Mouse (Mus musculus): ENCODE results near the gene Ihh.

Ihh gene

DNA sequence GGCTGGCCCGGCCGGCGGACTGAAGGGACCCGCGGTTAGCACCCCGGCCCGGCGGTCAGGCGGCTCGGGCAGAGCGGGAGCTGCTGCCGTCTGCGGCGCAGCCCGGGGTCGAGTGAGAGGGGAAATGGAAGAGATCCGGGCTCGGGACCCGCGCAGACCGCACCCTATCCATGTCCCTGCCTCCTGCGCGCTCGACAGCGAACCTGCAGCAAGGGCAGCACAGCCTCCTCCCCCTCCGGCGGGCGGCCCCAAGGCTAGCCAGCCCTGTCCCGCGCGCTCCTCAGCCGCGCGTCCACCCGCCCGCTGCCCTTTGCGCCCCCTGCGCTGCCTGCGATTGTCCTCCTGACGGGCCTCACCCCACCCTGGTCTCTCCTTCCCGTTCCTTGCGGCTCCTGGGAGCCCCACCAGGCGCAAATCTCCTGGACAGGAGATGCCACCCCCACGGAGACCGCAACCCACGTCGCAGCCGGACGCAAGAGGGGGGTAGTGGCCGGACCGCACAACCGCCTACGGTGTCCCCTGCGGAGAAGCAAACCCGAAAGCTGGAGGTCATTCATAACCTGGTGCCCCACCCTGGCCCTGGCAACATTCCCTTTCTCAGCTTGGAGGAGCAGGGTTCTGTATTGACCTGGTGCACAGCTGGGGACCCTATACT is at the start of gene Ihh:
Gene Ihh, minus strand, starts transcription at position 117 of the 655 bp plus-strand sequence.
- DNase-seq (ENCODE audit: low read depth, low spot score) = no peak

- no peak for DNase-seq (ENCODE audit: low read depth, low spot score)
Measured at GRCm38 (mm10) chr1:75001183-75001582, 49.7 kb upstream of the Ihh start.

- peak; percentile 56 for DNase-seq (ENCODE audit: low read depth, low spot score)
Measured at GRCm38 (mm10) chr1:75000496-75000895, 49.0 kb upstream of the Ihh start.

- DNase-seq (ENCODE audit: low read depth, low spot score) = no peak
Measured at GRCm38 (mm10) chr1:74999173-74999572, 47.7 kb upstream of the Ihh start.

GRCm38 (mm10) chr1:74997231-74997630 is 45.8 kb upstream of the Ihh start:
- DNase-seq (ENCODE audit: low read depth, low spot score) = no peak

DNA sequence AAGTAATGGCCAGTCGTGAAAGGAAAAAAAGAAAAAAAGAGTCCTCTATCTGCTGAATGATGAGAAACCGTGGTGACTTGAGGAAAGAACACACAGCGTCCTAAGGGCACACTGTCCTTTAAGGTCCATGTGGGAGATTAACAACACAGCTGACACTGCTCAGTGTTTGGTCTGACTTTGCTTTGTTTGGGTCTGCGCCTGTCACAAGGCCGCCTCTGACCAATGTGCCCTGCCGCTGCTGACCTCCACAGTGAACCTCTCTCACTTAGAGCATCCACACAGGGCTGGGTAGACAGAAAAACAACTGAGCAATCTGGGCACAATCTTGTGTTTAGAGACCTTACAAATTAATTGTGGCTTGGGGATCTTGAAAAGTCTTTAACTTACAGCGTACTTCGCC is 25.5 kb upstream of the Ihh start:
- DNase-seq (ENCODE audit: low read depth, low spot score) = no peak

GRCm38 (mm10) chr1:74975936-74976335 is 24.5 kb upstream of the Ihh start:
- DNase-seq (ENCODE audit: low read depth, low spot score) = no peak

GRCm38 (mm10) chr1:74973590-74973989 is 22.1 kb upstream of the Ihh start:
- no peak for DNase-seq (ENCODE audit: low read depth, low spot score)

- DNase-seq (ENCODE audit: low read depth, low spot score) = no peak
Measured at GRCm38 (mm10) chr1:74971353-74972050, 20.0 kb upstream of the Ihh start.

DNA sequence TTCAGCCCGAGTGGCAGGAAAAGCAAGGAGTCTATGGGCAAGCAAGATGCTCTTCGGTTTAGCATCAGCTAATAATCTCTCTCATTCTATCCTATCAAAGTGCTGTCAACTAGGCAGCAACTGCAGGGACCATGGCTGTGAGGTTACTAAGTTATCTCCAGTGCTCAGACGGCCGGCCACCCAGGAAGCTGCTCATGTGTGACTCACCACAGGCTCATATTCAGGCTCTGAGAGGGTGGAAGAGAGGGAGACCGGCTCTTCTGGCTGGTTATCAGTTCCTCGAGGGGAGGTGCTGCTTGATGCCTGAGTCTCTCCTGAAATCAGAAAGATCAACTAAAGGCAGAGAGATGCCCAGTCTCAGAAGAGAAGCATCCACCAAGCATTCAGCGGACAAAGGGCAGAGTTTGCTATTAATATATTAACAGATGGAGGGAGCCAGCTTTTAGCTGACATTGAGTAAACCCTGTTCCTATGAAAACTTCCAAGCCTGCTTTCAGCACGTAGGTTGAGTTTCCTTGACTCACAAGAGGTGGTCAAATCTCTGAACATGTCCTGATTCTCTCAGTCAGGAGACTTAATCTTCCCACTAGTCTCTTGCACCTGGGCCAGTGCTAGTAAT is 16.6 kb upstream of the Ihh start:
- DNase-seq (ENCODE audit: low read depth, low spot score) = no peak

- DNase-seq (ENCODE audit: low read depth, low spot score) = peak; percentile 92
Measured at GRCm38 (mm10) chr1:74964494-74965215, 13.2 kb upstream of the Ihh start.

- no peak for DNase-seq (ENCODE audit: low read depth, low spot score)
Measured at GRCm38 (mm10) chr1:74962853-74963227, 11.4 kb upstream of the Ihh start.

DNA sequence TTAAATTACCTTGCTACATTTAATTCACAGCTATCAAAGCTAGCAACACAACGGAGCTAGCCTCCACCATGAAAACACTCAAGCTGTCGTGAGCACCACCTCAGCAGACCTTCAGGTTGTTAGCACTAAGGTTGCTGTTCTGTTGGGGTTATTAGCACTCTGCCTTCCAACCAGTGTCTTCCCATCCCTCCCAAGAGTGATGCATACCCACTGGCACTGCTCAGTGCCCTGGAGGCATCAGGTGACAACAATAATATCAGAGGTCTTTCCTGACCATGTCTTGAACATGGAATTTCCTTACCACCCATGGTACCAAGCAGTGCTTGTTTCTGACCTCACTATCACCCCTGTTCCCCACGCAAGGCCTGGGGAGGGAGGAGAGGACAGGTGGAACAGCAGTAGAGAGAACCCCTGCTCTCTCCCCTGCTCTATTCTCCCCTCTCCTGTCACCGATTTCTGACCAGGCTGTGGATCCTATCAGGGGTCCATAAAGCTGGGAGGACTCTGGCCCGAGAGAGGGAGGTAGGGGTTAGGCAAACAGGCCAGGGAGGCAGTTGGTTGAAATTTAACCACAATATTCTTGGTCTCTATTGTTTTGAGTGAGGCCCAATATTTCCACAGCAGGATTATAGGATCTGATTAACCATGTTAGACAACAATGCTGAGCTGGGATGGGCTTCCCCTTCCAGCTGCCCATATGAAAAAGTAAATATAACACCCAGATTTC is 10.8 kb upstream of the Ihh start:
- DNase-seq (ENCODE audit: low read depth, low spot score) = no peak

GRCm38 (mm10) chr1:74961722-74962121 is 10.2 kb upstream of the Ihh start:
- DNase-seq (ENCODE audit: low read depth, low spot score) = no peak

DNA sequence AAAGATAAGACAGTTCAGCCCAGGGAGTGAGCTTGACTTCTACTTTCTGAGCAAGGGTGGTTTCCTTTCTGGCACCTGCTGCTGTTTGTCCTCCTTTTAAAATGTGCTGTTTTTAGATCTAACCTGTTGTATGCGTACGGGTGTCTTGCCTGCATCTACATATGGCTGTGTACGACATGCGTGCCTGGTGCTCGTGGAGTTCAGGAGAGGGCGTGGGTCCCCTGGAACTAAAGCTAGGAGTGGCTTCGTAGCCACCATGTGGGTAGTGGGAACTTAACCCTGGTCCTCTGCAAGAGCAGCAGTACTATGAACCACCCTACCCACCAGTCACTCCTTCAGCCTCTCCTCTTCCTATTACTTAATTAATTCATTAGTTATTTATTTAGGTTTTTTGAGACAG is 8.6 kb upstream of the Ihh start:
- no peak for DNase-seq (ENCODE audit: low read depth, low spot score)

GRCm38 (mm10) chr1:74950576-74951490 is 639 bp downstream of the Ihh start:
- no peak for DNase-seq (ENCODE audit: low read depth, low spot score)

GRCm38 (mm10) chr1:74950066-74950465 is 1.4 kb downstream of the Ihh start:
- DNase-seq (ENCODE audit: low read depth, low spot score) = no peak

GRCm38 (mm10) chr1:74949666-74950050 is 1.8 kb downstream of the Ihh start:
- no peak for DNase-seq (ENCODE audit: low read depth, low spot score)

GRCm38 (mm10) chr1:74948784-74949665 is 2.4 kb downstream of the Ihh start:
- peak; percentile 58 for DNase-seq (ENCODE audit: low read depth, low spot score)
